Mouse (Mus musculus) G1E-ER4 (cell line): ENCODE measurements around the gene Gpc6. TPM values are rescaled to one million over a fixed set of nuclear protein-coding genes. Genes with fewer than 3 reads are reported as not detected.

ENCODE experiments used
- GATA1 ChIP-seq: IDR thresholded peaks from one replicate; pipeline ENCODE4 v1.8.0; 2012; ENCODE audit warnings: low read length, inconsistent platforms
- polyA plus RNA-seq: library from polyadenylated mRNA; stranded (reverse); fragments of >175 nt; gene quantifications from 2 replicates; pipeline ENCODE4 v1.2.3, GENCODE M21; 2012

Gene Gpc6
- polyA plus RNA-seq, 1 experiment, result not detected

DNA sequence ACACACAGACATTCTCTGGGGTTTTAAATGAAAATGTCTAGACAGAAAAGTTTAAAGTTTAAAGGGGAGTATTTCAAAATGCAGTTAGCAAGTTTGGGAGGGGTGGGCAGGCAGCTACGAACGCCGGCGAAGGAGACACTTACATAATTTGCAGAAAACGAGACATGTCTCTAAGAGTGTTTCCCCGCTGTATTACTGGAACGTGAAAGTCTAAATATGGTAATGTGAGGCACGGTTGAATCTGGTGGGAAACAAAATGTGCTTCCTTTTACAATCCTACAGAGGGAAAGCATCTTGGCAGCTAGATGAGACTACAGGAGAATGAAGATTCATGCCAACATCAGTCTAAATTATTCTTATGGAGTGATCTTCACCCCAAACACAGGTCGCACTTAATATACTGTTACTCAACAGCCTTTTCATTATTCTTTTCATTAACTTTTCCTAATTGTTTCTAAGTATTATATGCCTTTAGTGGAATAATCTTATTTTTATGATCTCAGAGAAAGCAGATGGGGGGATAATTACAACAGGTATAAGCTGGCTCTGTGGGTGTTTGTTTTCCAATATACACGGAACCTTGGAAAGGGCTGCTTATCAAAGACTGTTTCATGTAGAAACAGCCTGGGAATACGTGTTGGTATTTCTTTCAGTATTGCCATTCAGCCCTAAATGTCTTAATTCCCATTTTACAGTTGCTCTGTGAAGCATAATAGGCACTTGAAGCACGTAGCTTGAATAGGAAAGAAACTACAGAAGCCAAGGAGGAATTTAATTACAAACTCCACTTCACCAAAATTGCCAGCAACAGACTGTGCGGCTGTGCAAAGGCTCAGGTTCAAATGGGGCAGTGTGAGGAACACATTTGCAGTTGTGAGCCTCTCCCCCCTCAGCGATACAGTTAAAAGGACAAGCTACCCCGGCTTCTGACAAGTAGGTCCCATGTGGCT is 885.5 kb downstream of the Gpc6 start:
- no peak for TF ChIP-seq GATA1

- TF ChIP-seq GATA1, result no peak
These were observed 888.4 kb downstream of the Gpc6 start for GRCm38 (mm10) chr14:117813473-117813872.

DNA sequence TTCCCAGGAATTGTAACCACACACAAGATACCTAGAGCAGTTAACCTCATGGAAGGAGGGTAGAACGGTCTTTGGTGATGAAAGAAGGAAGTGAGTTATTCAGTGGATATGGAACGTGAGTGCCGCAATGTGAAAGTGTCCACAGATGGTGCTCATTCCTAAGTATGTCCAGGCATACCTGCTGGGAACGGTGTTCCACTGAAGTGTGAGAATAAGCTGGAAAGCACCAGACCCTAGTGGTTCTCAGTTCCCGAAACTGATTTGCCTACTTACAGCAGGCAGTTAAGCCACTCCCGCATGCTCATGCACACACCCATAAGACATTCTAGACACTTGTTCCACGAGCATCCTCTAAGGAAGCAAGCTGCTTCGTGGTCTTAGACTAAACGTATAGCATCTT is 890.9 kb downstream of the Gpc6 start:
- no peak for TF ChIP-seq GATA1

DNA sequence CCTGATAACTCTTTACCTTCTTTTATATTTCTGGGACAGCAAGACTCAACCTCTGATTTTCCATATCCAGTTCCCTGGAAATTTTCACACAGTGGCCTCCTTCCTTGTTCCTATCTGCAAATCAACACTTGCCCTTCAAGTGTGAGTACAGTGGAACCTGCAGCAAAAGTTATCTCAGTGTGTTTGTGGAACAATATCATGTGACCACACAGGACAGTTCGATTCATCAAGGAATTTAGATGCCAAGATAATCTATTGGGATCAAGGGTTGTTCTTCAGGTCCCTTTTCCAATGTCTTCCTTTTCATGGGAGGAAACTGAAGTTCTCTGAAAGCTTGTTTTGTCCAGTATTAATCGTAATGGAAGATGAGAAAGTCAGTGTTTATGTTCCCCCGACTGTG is 891.6 kb downstream of the Gpc6 start:
- TF ChIP-seq GATA1, result no peak

GRCm38 (mm10) chr14:117817196-117817595 is 892.1 kb downstream of the Gpc6 start:
- TF ChIP-seq GATA1, result no peak

GRCm38 (mm10) chr14:117824491-117824890 is 899.4 kb downstream of the Gpc6 start:
- TF ChIP-seq GATA1, result no peak

DNA sequence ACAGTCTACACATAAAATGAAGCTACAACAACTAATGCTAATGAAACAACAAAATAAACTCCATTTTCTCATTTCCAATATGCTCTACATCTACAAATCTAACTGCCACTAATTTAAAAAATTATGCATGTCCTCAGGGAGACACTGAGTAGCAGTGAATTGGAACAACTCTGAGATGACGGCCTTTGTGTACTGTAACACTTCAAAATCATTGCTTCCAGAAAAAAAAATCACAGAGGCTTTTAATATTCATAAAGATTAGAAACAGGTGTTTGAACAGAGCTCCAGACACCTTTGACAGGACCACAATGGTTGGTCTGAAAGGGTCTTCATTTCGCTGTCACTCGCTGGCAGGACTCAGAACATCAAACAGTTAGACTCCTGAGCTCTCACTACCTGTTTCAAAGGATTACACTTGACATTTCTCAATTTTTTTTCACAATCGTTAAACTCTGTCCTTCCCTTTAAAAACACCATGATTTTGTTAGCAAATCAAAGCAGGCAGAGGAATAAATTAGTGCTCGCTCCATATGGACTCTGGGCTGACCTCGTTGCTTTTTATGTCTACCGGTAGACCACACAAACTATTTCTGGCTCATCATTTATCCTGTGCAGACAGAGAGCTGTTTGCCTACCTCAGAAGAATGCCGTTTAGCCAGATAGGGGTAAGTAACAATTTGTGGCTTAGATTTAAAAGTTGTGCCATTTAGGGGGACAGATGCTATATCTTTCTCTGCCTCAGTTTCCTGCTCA is 901.4 kb downstream of the Gpc6 start:
- TF ChIP-seq GATA1, result no peak

- TF ChIP-seq GATA1, result no peak
These were observed 906.2 kb downstream of the Gpc6 start for GRCm38 (mm10) chr14:117831267-117831666.

DNA sequence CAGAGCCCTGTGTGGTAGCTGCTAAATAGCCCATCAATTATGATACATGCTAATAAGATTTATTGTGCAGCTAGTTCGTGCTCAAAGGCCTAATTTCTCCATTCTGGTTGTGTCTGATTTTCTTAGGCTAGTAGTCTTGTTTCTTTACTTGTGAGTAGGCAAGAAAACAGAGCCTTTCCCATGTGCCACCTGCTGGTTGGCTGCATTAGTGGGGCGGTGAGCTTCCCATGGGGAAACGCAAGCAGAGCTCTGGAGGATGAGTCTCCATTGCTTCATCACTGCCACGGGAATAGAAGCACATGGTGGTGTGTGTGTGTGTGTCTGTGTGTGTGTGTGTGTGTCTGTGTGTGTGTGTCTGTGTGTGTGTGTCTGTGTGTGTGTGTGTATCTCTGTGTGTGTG is 906.6 kb downstream of the Gpc6 start:
- TF ChIP-seq GATA1, result no peak

DNA sequence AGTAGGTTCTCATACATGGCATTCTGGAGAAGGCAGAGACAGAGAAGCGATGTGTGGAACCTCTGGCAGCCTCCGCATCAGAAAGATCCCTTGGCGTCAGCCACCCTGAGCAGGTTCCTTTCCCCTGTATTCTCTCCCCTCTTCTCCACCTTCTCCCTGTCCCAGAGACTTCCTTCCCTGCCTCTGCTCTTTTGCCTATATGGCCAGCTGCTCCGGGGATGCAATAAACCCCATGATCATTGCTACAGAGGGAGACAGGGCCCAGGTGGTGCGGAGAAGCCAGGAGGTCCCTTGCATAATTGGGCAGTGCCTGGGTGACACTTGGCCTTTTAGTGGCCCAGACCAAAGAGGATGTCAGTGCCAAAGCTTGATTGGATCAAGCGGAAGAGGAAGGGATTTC is 910.4 kb downstream of the Gpc6 start:
- TF ChIP-seq GATA1, result no peak

GRCm38 (mm10) chr14:117837021-117837420 is 911.9 kb downstream of the Gpc6 start:
- no peak for TF ChIP-seq GATA1

DNA sequence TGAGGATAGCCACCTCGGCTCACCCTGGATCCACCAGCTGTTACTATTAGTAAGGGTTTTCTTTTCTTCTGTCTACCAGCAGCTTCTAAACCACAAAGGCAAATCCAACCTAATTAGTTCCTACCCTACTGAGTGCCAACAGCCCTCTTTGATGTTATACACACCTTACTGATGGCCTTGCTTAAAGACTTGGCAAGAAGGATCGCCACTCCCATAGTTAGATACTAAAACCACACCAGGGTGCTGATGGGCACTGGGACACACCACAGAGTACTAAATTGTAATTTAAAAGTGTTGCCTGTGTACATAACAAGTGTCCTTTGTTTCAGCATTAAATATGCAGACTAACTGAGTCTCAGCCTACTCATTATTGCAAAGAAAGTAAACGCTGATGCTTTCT is 912.6 kb downstream of the Gpc6 start:
- TF ChIP-seq GATA1, result no peak

- no peak for TF ChIP-seq GATA1
These were observed 916.1 kb downstream of the Gpc6 start for GRCm38 (mm10) chr14:117841211-117841610.

DNA sequence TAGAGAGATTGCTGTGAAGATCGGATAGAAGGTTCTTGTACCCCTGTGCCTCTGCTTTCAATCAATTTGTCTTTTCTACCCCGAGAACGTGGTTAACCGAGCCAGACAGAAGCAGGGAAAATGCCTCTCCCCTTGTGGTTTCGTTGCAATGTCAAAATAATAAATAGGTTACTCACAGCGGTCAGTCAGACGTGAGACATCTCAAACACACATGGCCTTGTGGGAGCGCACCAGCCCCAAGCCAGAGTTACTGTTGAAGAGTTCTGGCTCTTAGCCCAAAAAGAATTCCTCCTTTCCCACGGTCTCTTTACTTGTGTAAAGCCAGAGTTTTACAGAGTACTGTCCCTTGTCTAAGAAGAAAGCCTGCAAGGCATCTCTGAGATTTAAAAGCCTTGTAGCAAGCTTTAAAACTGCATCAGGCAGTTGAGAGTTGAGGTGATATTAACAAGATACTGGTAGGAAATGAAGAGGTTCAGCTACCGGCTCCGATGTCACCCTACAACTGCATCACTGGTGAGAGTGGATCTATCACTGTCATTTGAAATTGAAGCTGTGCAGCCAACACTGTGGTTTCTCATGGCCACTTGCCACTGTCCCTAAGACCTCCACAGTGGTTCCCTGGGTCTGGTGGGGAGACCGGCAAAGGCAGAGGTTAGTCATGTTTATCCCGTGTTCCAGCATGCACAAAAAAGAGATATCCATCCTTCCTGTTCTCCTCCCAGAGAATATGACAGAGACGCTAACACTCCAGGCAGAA is 916.9 kb downstream of the Gpc6 start:
- no peak for TF ChIP-seq GATA1

DNA sequence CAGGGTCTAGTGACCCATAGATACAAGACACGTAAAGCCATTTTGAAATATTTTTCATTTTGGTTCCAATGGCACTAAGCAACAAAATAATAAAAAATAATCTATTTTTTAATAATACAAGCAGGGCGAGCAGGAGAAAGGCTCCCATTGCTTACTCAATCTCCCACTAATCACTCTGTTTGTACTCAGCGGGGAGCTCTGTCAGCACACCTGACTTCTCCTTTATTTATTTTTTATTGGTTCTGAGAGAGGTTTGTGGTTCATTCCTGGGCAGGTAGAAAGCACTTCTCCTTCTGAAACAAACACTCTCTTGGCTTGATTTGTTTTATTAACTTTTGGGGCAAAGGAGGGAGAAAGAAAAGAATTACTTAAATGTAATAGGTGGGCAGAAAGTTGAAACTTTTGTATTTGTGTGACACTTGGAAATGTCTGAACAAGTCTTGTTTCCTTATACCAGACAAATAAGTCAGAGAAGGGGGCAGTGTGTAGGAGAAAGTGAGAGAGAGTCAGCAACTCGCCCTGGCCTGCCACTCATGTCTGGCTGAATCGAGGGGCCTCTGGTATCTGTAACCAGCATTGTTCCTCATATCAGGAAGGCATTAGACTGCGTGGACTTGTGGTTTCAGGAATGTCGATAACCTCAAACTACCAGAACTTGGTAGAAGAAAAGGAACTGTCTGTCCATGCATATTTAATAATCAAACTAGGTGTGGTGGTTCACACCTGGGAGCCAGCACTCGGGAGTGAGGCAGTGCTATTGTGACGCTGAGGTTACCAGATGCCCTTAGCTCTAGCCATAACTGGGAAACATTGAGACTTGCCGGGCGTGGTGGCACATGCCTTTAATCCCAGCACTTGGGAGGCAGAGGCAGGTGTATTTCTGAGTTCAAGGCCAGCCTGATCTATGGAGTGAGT is 924.7 kb downstream of the Gpc6 start:
- no peak for TF ChIP-seq GATA1
